Mouse (Mus musculus) liver, embryonic 14.5 days (tissue): ENCODE results near the gene Elane.

Source experiments
- CTCF ChIP-seq: IDR thresholded peaks from 2 replicates; pipeline ENCODE4 v1.5.1; 2016; ENCODE audit warnings: antibody characterized with exemption, low read depth, control low read depth
- EP300 ChIP-seq: IDR thresholded peaks from 2 replicates; pipeline ENCODE4 v1.6.1; 2016; ENCODE audit warnings: antibody characterized with exemption, low read depth

GRCm38 (mm10) chr10:79859116-79859515 lies 26.9 kb upstream of the Elane start:
- TF ChIP-seq CTCF: no peak
- no peak for TF ChIP-seq EP300
